Mouse (Mus musculus): ENCODE data around the gene Afm.

Gene Afm

DNA sequence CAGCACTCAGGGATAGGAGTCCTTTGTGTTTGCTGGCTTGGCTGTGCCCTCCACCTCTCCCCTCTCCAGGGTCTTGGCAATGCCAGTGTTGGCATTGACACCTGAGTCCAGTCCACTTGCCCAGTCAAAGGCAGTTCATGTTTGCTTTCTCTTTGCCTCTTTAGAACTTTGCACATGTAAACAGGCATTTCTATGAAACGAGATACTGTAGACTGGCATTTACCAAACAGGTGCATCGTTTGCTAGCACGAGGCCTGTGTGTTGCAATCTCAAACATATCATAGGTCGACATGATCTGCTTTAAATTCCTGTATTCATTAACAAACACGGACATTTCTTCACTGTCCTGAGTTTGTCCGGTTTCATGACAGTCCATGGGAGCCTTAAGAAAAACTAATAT is 42.0 kb downstream of the Afm start, which contains the start of gene 5830473C10Rik:
Gene 5830473C10Rik, plus strand, starts transcription at position 365 of the 400 bp plus-strand sequence.
- no peak for DNase-seq

DNA sequence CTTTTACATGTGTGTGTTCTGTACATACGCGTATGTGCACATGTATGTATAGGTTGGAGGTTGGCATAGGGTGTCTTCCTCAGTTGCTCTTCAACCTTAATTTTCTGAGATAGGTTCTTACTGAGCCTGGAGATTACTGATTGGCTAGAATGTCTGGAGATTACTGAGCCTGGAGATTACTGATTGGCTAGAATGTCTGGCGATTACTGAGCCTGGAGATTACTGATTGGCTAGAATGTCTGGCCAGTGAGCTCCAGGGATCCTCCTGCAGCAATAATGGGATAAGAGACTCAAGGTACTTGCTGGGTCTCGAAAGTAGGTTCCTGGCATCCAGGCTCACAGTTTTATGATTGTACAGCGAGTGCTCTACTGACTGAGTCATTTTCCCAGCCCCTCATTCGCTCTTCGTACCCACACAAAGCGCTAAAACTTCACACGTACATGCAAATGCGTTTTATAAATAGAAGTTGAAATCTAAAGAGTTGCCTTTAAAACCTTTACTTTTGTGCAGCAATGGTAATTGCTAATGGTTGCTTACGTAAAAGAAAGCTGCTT is 43.1 kb downstream of the Afm start:
- DNase-seq: no peak

DNA sequence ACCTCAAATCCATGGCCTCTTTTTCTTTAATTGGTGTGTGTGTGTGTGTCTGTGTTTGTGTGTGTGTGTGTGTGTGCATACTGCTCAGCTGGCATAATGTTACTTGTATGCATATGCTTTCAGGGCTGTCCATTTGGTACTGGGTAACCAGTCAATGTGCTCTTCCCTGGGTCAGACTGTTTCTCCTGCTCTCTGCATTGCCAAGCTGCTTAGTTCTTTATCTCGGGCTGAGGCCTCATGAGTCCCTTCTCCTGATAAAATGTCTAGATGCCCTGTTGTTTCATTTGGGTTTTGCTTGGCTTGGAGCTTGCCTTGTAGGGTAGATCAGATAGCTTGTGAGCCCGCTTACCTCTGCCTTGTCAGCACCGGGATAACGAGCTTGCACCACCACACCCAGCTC is 44.1 kb downstream of the Afm start:
- no peak for DNase-seq

DNA sequence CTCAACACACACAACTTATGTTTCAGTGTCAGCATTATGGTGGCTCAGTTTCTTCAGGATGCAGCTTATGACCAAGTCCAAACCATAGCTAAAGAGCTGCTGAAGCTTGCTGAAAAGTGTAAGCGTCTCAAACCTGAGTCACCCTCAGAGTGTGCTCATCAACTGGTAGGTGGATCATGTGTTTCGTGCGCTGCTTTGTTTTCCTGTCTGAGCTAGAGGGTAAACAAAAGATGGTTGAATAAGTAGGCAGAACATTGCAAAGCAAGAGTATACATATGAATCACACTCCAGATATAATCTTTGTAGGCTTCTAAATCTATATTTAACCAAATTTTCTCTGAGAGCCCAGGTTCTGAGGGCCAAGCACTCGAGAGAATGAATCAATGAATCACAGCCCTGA is 45.4 kb downstream of the Afm start:
- DNase-seq: no peak

DNA sequence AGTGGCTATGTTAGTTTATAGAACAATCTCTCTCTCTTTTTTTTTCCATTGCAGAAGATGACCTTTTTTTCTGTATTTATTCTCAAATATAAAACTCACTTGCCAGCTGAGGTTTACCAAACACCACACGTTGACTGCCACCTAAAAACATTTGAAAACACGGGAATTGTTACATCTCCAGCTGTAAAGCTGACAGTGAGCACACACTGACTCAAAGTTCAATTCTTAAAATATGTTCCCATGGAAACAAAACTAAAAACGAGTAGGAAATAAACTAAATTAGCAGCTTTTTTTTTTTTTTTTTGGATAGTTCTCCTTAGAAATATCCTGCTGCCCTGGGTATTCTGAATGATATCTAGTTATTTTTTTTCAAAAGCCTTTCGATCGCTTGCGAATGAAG is 46.5 kb downstream of the Afm start:
- no peak for DNase-seq

DNA sequence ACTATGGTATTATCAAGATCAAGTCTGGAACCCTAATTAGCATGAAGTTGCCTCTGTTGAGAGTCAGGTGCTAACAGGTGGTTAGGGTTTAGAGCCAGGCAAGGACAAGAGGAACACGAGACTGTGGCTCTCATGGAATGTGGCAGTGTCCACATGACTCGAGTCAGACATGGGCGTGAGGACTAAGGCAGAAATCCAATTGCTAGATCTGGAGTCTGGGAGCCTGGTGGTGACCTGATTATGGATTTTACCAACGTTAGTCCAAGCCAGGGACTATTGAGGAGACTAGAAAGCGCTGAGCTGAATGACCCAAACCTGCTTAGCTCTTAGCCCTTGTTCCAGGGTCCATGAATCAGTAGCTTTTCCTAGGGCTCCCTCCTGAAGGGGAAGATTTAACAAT is 49.1 kb downstream of the Afm start:
- no peak for DNase-seq

DNA sequence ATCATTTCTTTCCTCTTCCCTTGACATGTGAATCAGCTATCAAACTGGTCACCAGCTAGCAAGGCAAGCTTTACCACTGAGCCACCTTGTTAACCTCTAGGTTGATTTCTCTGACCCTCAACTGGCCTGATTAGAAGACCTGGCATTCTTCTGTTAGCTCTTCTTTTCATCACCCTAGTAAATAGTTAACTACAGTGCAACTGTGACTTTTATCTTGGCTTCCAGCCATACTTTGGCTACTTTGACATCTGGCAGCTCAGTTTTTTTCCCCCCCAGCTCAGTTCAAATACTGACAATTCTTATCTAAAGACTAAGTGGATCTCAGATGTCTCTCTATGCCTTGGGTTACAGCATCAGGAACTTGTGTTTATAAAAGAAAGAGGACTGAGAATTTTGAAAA is 49.6 kb downstream of the Afm start:
- DNase-seq: no peak

DNA sequence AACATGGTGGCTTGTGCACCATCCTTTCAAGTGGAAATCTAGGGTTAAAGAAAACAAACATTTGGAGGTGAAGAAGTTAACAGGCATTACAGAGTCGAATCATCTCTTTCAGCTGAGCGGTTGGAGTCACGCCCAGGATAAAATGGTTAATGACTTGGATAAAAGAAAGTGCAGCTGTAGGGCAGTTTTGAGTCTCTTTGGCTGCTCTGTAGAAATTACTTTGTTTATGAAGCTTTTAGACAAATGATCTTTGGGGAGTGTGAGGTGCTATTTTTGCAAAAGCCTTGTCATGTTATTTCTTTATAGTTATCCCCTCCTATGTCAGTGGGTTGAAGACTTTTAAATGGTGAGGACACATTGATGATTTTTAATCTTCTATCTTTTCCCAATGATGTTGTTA is 52.5 kb downstream of the Afm start:
- DNase-seq: no peak

DNA sequence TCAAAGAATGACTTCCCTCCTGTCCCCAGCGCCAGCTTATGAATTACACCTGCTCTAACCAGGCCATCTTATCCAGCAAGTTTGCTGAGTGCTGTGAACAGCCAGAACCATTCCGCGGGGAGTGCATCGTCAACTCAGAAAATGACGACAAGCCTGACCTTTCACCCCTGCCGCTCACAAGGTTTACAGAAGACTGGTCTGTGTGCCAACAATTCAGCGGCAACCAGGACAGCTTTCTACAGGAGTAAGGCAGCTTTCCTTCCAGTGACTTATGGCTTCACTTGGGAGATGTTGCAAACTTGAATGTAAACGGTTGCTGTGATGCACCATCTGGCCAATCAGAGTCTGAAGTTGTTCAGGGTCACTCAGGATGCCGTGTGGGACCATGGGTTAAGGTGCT is 59.0 kb downstream of the Afm start:
- no peak for DNase-seq

DNA sequence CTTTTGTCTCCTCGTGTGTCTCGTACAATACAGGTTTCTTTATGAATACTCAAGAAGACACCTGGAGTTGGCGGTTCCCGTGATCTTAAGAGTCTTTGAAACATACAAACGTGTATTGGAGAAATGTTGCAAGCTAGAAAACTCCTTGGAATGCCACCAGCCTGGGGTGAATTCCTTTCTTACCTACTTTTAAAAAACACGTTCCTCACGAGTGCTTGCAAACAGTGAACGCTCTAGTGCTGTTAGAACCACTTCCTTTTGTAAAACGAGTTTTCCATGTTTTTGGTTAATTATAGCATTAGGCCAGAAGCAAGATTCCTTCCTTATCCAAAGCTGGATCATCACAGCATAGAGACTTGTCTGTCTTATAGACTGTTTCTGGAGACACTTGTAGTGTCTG is 60.8 kb downstream of the Afm start:
- no peak for DNase-seq

DNA sequence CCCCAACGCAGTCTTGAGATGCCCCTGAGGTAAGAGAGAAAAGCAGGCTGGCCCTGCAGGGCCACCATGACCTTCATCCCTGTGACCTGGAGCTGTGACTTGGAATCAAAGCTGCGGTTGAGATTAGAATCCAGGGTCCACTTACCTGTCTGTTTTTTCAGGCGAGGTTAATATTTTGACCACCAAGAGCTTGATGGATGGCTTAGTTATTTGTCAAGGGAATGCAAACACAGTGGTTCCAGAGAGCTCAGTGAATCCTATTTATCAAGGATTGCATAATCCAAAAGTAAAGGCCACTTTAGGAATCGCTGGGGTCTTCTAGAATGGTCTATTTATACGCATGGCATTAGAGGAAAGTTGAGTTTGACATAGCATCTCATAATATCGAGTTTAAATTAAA is 63.4 kb downstream of the Afm start:
- no peak for DNase-seq

DNA sequence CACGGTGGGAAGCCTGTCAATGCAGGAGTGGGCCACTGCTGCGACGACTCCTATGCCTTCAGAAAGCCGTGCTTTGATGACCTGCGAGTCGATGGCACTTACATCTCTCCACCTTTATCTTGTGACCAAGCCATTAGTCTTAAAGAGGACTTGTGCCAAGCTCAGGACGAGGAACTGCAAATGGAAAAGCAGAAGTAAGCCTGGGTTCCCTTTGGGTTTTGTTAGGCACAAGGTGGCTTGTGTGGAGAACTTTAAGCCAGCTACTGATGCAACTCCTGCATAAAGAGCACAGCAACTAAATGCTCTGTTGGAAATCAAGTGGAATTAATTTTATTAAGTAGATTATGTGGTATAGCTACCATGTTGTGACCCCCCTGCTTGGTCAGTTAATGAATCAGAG is 66.1 kb downstream of the Afm start:
- DNase-seq: no peak

DNA sequence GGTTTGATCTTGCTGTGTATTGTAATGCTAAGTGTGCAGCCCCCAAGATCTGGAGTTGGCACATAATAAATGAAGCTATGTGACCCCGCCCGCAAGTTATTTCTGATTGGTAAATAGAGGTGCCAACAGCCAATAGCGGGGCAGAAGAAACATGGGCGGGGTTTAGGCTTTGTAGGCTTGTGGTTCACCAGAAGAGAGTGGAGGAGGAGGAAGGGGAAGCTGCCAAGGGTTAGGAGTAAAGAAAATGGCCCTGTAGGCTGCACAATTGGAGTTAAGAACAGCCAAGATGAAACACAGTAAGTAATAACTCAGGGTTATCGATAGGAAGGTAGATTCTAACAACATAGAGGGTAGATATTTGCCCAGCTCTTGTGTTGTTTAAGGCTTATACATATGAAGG is 67.8 kb downstream of the Afm start:
- DNase-seq: no peak

DNA sequence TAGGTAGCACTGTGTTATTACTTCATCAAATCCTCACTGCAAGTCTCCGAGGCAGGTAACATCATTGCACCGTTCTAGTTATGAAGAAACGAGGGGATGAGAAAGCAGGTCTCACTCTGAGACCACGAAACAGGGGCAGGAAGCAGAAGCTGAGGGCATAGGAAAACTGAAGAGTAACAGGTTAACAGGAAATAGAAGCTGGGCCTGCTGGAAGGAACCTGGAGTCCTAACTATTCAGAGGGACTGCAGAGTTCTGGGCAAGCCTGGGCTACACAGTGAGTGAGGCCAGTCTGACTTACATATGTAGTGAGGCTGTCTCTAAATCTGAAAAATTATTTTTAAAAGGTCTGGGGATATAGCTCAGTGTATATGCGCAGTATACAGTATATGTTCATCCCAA is 69.4 kb downstream of the Afm start:
- DNase-seq: no peak

DNA sequence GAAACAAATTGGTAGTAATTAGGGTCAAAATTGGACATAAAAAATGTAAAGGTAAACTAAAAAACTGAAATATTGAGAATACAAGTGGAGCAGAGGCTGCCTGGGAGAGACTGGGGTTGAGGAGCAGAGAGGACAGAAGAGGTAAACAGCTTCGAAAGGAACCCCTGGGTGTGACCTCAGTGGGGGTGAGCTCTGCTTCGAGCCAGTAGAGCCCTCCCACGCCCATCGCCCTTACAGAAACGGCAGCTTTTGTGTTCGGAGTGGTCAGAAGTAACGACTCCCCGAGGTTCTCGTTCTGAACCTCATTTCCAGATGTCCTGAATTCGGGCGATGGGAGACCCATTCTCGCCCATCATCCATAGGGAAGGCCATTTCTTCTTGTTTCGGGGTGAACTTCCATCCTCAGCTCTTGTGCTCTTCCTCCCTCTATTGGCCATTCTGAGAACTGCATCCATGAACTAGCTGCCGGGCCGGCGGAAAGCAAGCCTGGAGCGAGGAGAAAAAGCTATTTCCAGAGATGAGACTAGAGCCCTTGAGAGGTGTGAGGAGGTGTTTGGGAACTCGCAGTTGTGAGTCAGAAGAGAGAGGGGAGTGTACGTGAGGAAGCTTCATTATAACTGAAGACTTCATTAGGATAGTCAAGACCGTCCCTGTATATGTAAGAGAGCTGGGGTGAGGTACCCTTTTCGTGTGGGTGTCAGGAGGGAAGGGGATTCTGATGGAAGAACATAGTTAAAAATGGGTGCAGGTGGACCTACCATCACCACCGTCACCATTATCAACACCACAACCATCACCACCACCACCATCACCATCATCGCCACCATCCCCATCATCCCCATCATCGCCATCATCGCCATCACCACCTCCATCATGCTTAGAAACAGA is 70.2 kb downstream of the Afm start:
- peak; percentile 48 for DNase-seq

DNA sequence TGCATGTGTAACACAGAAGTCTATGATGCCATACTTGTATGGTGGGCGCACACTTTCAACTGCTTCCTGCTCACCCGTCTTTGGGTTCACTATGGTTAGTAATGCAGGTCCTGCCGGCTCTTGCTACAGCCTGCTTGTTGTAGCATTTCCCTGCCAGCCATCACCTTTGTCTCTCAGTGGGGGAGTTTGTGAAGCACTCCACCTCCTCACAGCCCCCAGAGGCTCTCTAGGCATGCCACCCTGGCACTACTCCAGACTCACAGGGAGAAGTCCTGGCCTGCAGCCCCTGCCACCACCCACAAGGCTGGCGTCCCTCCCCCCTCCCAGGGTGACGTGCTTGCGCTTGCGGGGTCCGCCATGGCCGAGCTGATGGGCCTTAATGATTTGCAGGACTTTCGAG is 71.9 kb downstream of the Afm start:
- no peak for DNase-seq

DNA sequence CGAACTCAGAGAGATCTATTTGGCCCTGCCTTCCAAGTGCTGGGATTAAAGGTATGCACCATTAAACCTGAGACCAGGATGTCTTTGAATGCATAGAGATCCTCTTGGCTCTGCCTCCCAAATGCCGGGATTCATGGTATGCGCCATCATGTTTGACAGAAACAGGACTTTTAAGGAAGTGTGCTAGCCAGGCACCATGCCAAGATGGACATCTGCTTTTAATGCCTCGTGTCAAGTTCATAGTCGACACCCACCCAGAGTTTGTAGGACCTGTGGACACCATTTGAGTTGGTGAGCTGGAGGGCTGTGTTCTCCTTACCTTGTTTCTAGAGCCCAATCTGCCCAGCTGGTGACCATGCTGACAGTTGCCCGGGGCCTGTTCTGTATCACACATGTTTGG is 73.2 kb downstream of the Afm start:
- no peak for DNase-seq

DNA sequence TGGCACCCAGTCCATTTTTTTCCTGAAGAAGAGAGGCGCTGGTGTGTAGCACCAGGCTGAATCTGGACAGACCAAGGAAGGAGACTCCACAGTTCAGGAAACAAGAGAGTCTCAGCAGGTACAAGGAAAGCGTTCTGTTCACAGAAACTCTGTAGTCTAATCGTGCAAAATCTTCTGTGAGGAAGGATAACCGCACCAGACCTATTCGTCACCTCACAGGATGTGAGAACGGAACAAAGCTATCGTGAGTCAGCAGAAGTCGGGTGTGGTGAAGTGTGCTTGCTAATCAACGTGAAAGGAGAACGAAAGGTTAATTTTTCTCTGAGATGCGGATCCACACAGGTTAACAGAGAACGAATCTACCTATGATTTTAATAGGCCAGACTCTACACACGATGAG is 76.2 kb downstream of the Afm start:
- no peak for DNase-seq

DNA sequence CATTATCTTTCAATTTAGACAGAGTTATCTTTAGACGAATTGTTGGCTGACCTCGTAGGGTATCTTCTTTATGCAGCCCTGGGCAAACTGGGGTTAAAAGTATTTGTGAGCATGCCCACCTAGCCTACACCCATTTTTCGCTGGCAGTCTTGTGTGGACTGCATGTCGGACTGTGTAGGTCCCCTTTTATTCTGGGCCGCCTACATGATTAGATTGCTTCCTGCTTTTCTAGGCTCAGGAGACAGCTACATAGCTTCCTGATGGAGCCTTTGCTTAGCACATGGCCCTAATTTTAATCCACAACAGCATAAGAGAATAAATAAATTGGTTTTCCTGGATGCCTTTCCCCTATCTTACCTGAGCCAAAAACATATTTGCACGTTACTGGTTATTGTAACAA is 77.4 kb downstream of the Afm start:
- no peak for DNase-seq

DNA sequence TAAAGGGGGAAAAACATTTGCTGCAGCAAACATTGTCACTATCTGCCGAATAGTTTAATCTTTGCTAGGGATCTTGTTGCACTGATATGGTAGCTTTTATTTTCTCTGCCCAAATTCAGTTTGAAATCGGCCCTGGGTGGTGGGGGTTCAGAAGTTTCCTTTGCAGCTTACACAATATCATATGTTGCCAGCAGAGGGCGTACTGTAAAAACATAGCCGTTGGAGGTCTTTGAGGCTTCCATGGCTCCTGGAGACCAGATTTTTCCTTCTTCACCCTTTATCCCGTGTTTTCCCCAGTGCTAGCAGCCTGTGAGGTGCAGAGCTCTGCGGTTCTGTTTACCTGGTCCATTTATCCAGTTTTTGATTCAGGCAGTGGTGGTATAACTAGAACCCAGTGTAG is 82.7 kb downstream of the Afm start:
- DNase-seq: peak; percentile 4

All from cerebellum, adult 11 months (tissue).